ENCODE assay signal across 7 mouse cellular contexts in the genomic region with DNA sequence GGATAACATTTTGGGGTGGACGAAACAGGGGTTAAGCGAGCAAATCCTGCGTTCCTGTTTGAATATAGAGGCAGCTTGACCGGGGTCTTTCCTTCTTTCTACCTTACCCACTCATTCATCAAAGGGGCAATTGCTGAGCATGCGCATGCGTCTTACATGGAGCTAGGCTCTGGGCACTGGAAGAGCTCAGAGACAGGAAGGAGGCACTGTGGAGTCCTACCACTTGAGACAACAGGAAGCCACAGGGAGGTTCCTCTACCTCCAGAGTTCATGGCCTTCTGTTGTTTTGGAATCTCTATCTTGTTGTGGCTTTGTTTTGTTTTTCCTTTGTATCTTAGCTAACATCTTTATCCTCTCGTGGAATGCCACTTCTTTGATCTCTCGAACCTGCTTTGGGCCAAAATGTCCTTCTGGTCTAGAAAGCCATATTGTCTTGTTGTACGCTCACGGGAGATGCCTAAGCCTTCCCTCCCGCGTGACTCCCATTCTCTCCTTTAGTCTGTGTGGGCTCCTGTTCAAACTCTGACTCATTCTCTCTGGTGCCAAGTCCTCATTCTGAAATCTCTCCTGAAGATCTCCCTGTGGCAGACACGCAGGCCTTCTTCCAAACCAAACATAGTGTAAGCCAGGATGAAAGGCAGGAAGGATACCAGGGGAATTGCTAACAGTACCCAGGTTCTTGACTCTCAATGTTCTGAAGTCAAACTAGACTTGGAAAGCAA.
DNase-seq lines count a peak whose midpoint lies in the region; ATAC-seq and TF ChIP-seq lines count a peak whose summit lies in the region.

No protein-coding gene starts in this region.

- DNase-seq in ovary, adult 18-20 months (ENCODE audit: low spot score): peak; percentile 68
- no peak for DNase-seq in ovary, postnatal 36 days (ENCODE audit: low spot score)
- DNase-seq in gonadal fat pad, adult 2 months (ENCODE audit: low read depth): peak; percentile 99
- peak; percentile 73 for DNase-seq in lung, postnatal 0 days (ENCODE audit: low spot score)
- no peak for DNase-seq in embryo, embryonic 9.5 days (ENCODE audit: extremely low spot score)

- peak; percentile 24; the same call in 1 of the 2 replicates for TF ChIP-seq CTCF in lung, postnatal 0 days (IDR thresholded peaks at IDR 0.05)

- peaks cover 18% of the 10 kb centered on the region for H3K4me1 ChIP-seq in brown adipose tissue, adult 24 weeks (ENCODE audit: control insufficient read depth, insufficient read depth, insufficient read length, low read length)
- no peaks in the 10 kb centered on the region for H3K4me1 ChIP-seq in lung, postnatal 0 days (ENCODE audit: insufficient read depth, low read depth, low read length)

- TF ChIP-seq EP300 in lung, postnatal 0 days (IDR thresholded peaks at IDR 0.05): peak; percentile 86

- no peaks in the 10 kb centered on the region for H3K27me3 ChIP-seq in lung, postnatal 0 days (replicated peaks; ENCODE audit: insufficient read depth, low read length)

- H3K9ac ChIP-seq in lung, postnatal 0 days (replicated peaks; ENCODE audit: low read depth): no peak overlapping the region

- H3K4me2 ChIP-seq in lung, postnatal 0 days (replicated peaks; ENCODE audit: low read depth, low read length): no peak overlapping the region

- WGBS in lung, postnatal 0 days: 72% methylated on average over 13 of the region's 13 CpGs

- peak overlapping the region; percentile 55 for H3K4me3 ChIP-seq in brown adipose tissue, adult 24 weeks (ENCODE audit: insufficient read depth, low read depth, low read length)
- H3K4me3 ChIP-seq in lung, postnatal 0 days (ENCODE audit: low read depth, low read length): no peak overlapping the region

- peak overlapping the region; percentile 99 for H3K27ac ChIP-seq in brown adipose tissue, adult 24 weeks (replicated peaks; ENCODE audit: low read depth, low read length)
- H3K27ac ChIP-seq in lung, postnatal 0 days (ENCODE audit: low read length): peak overlapping the region; percentile 54; the same call in 1 of the 2 replicates

- H3K9me3 ChIP-seq in lung, postnatal 0 days (ENCODE audit: low read length): no peaks in the 10 kb centered on the region

- ATAC-seq in lung, postnatal 0 days: peak; percentile 87
- no peak for ATAC-seq in CD4-positive, CD25-positive, alpha-beta regulatory T cell, adult 4 months

- H3K36me3 ChIP-seq in lung, postnatal 0 days (ENCODE audit: insufficient read depth, low read length): no peaks in the 10 kb centered on the region

Comparison
In these comparisons a context has a peak if more than half of its experiments do, and no peak if none do; other contexts are left out.
1. DNase-seq: peak in ovary, adult 18-20 months (single experiment), gonadal fat pad, adult 2 months (single experiment) and lung, postnatal 0 days (single experiment); none in ovary, postnatal 36 days (single experiment) and embryo, embryonic 9.5 days (single experiment).